Mouse (Mus musculus) G1E (cell line): Measurements from ENCODE around the gene Cask.

Source experiments
- CTCF ChIP-seq: IDR thresholded peaks from 2 replicates; pipeline ENCODE4 v1.5.1; 2012; ENCODE audit warnings: low read depth, low read length, inconsistent platforms, mixed read lengths
- GATA1 ChIP-seq: IDR thresholded peaks from 2 replicates; pipeline ENCODE4 v1.6.1; 2012; ENCODE audit warnings: borderline replicate concordance, low read length, inconsistent platforms, mixed read lengths
- GATA2 ChIP-seq: IDR thresholded peaks from 2 replicates; pipeline ENCODE4 v1.6.1; 2012; ENCODE audit warnings: low read depth, low read length, inconsistent platforms, borderline replicate concordance
- POLR2AphosphoS5 ChIP-seq: IDR thresholded peaks from 2 replicates; pipeline ENCODE4 v1.6.1; 2012; ENCODE audit warnings: low read depth, low read length, inconsistent platforms; ENCODE audit not compliant: insufficient replicate concordance
- TAL1 ChIP-seq: conservative IDR thresholded peaks from 2 replicates; pipeline ENCODE4 v1.6.1; 2012; ENCODE audit warnings: low read depth, low read length, inconsistent platforms, mixed read lengths

DNA sequence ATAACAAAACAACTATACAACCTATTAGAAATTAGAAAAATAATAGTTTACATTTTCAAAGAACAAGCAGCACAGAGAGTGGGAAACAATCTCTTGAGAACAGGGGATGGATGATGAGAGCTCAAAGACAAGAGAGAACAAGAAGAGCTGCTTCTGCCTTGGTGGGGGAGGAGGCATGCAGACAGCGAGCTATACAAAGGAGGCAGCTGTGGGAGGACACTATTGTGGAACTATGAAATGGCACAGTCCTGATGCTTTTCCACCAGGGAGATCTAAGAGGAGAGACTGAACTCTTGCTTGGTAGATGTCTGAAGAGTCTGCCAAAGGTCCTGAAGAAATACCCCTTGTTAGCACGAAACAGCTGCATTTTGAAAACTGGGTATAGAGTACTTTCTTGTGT, 162.8 kb downstream of the Cask start:
- no peak for TF ChIP-seq CTCF
- TF ChIP-seq GATA1, result no peak
- no peak for TF ChIP-seq TAL1
- no peak for TF ChIP-seq GATA2
- TF ChIP-seq POLR2AphosphoS5, result no peak
